Mouse (Mus musculus) lung, embryonic 15.5 days (tissue): Measurements from ENCODE around the gene Galnt2. TPM values are rescaled to one million over a fixed set of nuclear protein-coding genes. Genes with fewer than 3 reads are reported as not detected.

Source experiments
- ATAC-seq: fragments of 200-750 bp; cut with Nextera tagmentation; 2 replicates; pipeline ENCODE4 v1.8.0; 2017; ENCODE audit warnings: moderate number of reproducible peaks, borderline replicate concordance; ENCODE audit not compliant: low FRiP score, low TSS enrichment; ENCODE audit errors: extremely low read depth
- H3K27ac ChIP-seq: fragments of 300-500 bp; sonication (generic); 2 replicates; pipeline ENCODE4 v1.5.1; 2015; ENCODE audit warnings: moderate library complexity, mild to moderate bottlenecking, inconsistent platforms
- H3K27me3 ChIP-seq: fragments of 300-500 bp; sonication (generic); 2 replicates; pipeline ENCODE4 v1.6.1; 2015; ENCODE audit warnings: inconsistent platforms
- H3K36me3 ChIP-seq: fragments of 300-500 bp; sonication (generic); 2 replicates; pipeline ENCODE4 v1.6.1; 2015; ENCODE audit warnings: inconsistent platforms
- H3K4me1 ChIP-seq: fragments of 300-500 bp; sonication (generic); 2 replicates; pipeline ENCODE4 v1.6.1; 2015; ENCODE audit warnings: inconsistent platforms
- H3K4me2 ChIP-seq: fragments of 300-500 bp; sonication (generic); 2 replicates; pipeline ENCODE4 v1.6.1; 2015; ENCODE audit warnings: inconsistent platforms, mild to moderate bottlenecking, moderate library complexity
- H3K4me3 ChIP-seq: fragments of 300-500 bp; sonication (generic); 2 replicates; pipeline ENCODE4 v1.5.1; 2015; ENCODE audit warnings: mild to moderate bottlenecking, inconsistent platforms
- H3K9ac ChIP-seq: fragments of 300-500 bp; sonication (generic); 2 replicates; pipeline ENCODE4 v1.6.1; 2015; ENCODE audit warnings: inconsistent platforms
- H3K9me3 ChIP-seq: fragments of 300-500 bp; sonication (generic); 2 replicates; pipeline ENCODE4 v1.6.1; 2016; ENCODE audit warnings: inconsistent platforms
- WGBS: fragments of 180-500 bp; shearing (Covaris S2); methylation state at CpG from one replicate; pipeline ENCODE4 v1.1.7; 2015; 5-methylcytosine and 5-hydroxymethylcytosine counted together
- polyA plus RNA-seq: library from polyadenylated mRNA; unstranded; fragments of >200 nt; fragmentation: Nextera tagmentation; extraction: Ambion mirVana; gene quantifications from 2 replicates; pipeline ENCODE4 v1.2.1, GENCODE M21; 2015

Gene Galnt2
- polyA plus RNA-seq, 1 experiment from 2014 or later, result 55.3 TPM

- Histone ChIP-seq H3K36me3 (no peaks in the 10 kb centered on the region), H3K27ac (no peak overlapping the region), H3K4me1 (0 out of 2 replicates have a peak, but pooled peaks cover 8% of the 10 kb centered on the region), H3K4me3 (no peak overlapping the region), H3K4me2 (no peak overlapping the region), H3K9me3 (no peaks in the 10 kb centered on the region), H3K9ac (no peak overlapping the region), H3K27me3 (no peaks in the 10 kb centered on the region)
- ATAC-seq, result no peak
- WGBS, result 84% methylated on average over 11 of the region's 11 CpGs
Observed at GRCm38 (mm10) chr8:124389495-124389894, 158.3 kb downstream of the Galnt2 start.

GRCm38 (mm10) chr8:124391191-124391590 lies 160.0 kb downstream of the Galnt2 start:
- Histone ChIP-seq H3K4me2 (no peak overlapping the region), H3K36me3 (no peaks in the 10 kb centered on the region), H3K27me3 (no peaks in the 10 kb centered on the region), H3K4me3 (no peak overlapping the region), H3K4me1 (peaks cover 16% of the 10 kb centered on the region), H3K9ac (no peak overlapping the region), H3K9me3 (no peaks in the 10 kb centered on the region), H3K27ac (no peak overlapping the region)
- ATAC-seq, result no peak
- WGBS, result 82% methylated on average over 7 of the region's 7 CpGs

GRCm38 (mm10) chr8:124392271-124393012 lies 161.3 kb downstream of the Galnt2 start:
- 57% methylated on average over 10 of the region's 10 CpGs for WGBS
- Histone ChIP-seq H3K27ac (no peak overlapping the region), H3K9ac (no peak overlapping the region), H3K36me3 (no peaks in the 10 kb centered on the region), H3K27me3 (no peaks in the 10 kb centered on the region), H3K4me3 (no peak overlapping the region), H3K4me2 (no peak overlapping the region), H3K4me1 (peaks cover 20% of the 10 kb centered on the region), H3K9me3 (no peaks in the 10 kb centered on the region)
- no peak for ATAC-seq

- H3K4me2 ChIP-seq, result no peak overlapping the region
- peaks cover 25% of the 10 kb centered on the region for H3K4me1 ChIP-seq
- no peak overlapping the region for H3K4me3 ChIP-seq
- no peak overlapping the region for H3K9ac ChIP-seq
- ATAC-seq, result no peak
- H3K27me3 ChIP-seq, result no peaks in the 10 kb centered on the region
- no peak overlapping the region for H3K27ac ChIP-seq
- no peaks in the 10 kb centered on the region for H3K9me3 ChIP-seq
- WGBS, result 68% methylated on average over 5 of the region's 5 CpGs
- no peaks in the 10 kb centered on the region for H3K36me3 ChIP-seq
Observed at GRCm38 (mm10) chr8:124393013-124393412, 161.8 kb downstream of the Galnt2 start.

GRCm38 (mm10) chr8:124393927-124394326 lies 162.7 kb downstream of the Galnt2 start:
- WGBS, result 83% methylated on average over 4 of the region's 4 CpGs
- no peak for ATAC-seq
- no peaks in the 10 kb centered on the region for H3K9me3 ChIP-seq

GRCm38 (mm10) chr8:124394951-124395350 lies 163.8 kb downstream of the Galnt2 start:
- Histone ChIP-seq H3K9me3 (no peaks in the 10 kb centered on the region), H3K4me1 (peaks cover 31% of the 10 kb centered on the region), H3K27ac (peak overlapping the region; percentile 77), H3K9ac (no peak overlapping the region), H3K4me2 (peak overlapping the region; percentile 21; the same call in 1 of the 2 replicates), H3K4me3 (no peak overlapping the region), H3K27me3 (no peaks in the 10 kb centered on the region), H3K36me3 (no peaks in the 10 kb centered on the region)
- 53% methylated on average over 7 of the region's 7 CpGs for WGBS
- ATAC-seq, result no peak

More at GRCm38 (mm10) chr8:124393927-124394326, 162.7 kb downstream of the Galnt2 start:
- H3K4me2 ChIP-seq, result no peak overlapping the region
- no peak overlapping the region for H3K4me3 ChIP-seq
- H3K36me3 ChIP-seq, result no peaks in the 10 kb centered on the region
- no peak overlapping the region for H3K9ac ChIP-seq
- no peaks in the 10 kb centered on the region for H3K27me3 ChIP-seq
- peaks cover 26% of the 10 kb centered on the region for H3K4me1 ChIP-seq
- H3K27ac ChIP-seq, result no peak overlapping the region

Other genes with a start within 250 kb of the Galnt2 start
- 16.3 TPM in 2 replicates for gene Abcb10, start 248.3 kb upstream of the Galnt2 start, polyA plus RNA-seq
- 37.0 and 38.4 TPM in 2 replicates for gene Taf5l, start 210.0 kb upstream of the Galnt2 start, polyA plus RNA-seq
- gene Urb2, start 209.9 kb upstream of the Galnt2 start, polyA plus RNA-seq, result 3.5 and 4.3 TPM in 2 replicates
- gene Pgbd5, start 208.3 kb downstream of the Galnt2 start, polyA plus RNA-seq, result 2.4 TPM in 2 replicates